In the genomic region with DNA sequence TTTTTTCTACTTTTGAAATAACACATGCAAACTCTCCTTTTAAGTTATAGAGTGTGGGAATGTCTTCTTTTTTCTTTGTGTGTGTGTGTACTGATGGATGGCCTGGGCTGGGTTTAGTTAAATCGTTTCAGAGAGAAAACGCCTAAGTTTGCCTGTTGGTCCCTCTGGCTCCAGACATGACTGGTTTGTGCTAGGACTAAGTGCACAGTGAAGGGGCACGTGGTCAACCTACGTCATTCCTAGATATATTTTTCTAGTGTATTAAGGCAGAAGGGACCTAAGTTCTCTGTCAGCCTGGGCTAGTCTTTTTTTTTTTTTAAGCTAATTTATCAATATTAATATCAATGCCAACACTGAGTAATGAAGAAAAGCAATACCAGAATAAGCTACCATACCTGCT, we compare ENCODE assay signal across 31 mouse cellular contexts.
"Had no signal": no experiment of that assay in that cellular context is flagged by ENCODE, and none has a peak within 500 bp of the region (broad histone marks: within the 10 kb centered on the region; RNA-seq: fewer than 3 reads in every experiment).

No protein-coding gene starts in this region.

- H3K27me3 ChIP-seq: limb, embryonic 15.5 days; liver, embryonic 15.5 days; lung, embryonic 15.5 days; midbrain, embryonic 13.5 days; midbrain, embryonic 15.5 days had no signal

- DNase-seq: left cerebral cortex, postnatal 4 days; liver; liver, embryonic 13.5 days; liver, postnatal 0 days; lung, adult 18-20 months; lung, adult 2 months; lung, embryonic 14.5 days; lung, postnatal 10 days; lung, postnatal 14 days; lung, postnatal 36 days; lung, postnatal 4 days; midbrain, embryonic 14.5 days had no signal

- ATAC-seq: liver, embryonic 12.5 days; liver, postnatal 0 days; lung, postnatal 0 days; midbrain, embryonic 13.5 days; midbrain, embryonic 15.5 days; midbrain, embryonic 16.5 days had no signal

- H3K4me2 ChIP-seq: limb, embryonic 12.5 days; limb, embryonic 13.5 days; limb, embryonic 15.5 days; liver, embryonic 11.5 days; liver, embryonic 12.5 days; liver, embryonic 13.5 days; liver, embryonic 15.5 days; lung, embryonic 14.5 days; lung, embryonic 15.5 days; midbrain, embryonic 11.5 days; midbrain, embryonic 12.5 days; midbrain, embryonic 13.5 days; midbrain, embryonic 15.5 days had no signal

- H3K4me3 ChIP-seq: limb, embryonic 10.5 days; limb, embryonic 12.5 days; limb, embryonic 13.5 days; limb, embryonic 15.5 days; liver, embryonic 12.5 days; liver, embryonic 13.5 days; liver, embryonic 15.5 days; lung, embryonic 15.5 days; megakaryocyte, embryonic 14.5 days; midbrain, embryonic 10.5 days; midbrain, embryonic 12.5 days; midbrain, embryonic 13.5 days; midbrain, embryonic 15.5 days; myocyte had no signal

- H3K27ac ChIP-seq: limb, embryonic 10.5 days; limb, embryonic 12.5 days; limb, embryonic 13.5 days; limb, embryonic 15.5 days; liver, embryonic 12.5 days; liver, embryonic 13.5 days; liver, embryonic 14.5 days; liver, embryonic 15.5 days; lung, embryonic 15.5 days; macrophage; midbrain, embryonic 10.5 days; midbrain, embryonic 12.5 days; midbrain, embryonic 13.5 days; midbrain, embryonic 15.5 days had no signal

- H3K36me3 ChIP-seq: limb, embryonic 10.5 days; limb, embryonic 12.5 days; limb, embryonic 13.5 days; limb, embryonic 15.5 days; liver, embryonic 12.5 days; liver, embryonic 13.5 days; liver, embryonic 15.5 days; lung, embryonic 15.5 days; midbrain, embryonic 10.5 days; midbrain, embryonic 12.5 days; midbrain, embryonic 13.5 days; midbrain, embryonic 15.5 days had no signal

- H3K9ac ChIP-seq: limb, embryonic 12.5 days; limb, embryonic 13.5 days; limb, embryonic 15.5 days; liver, embryonic 12.5 days; liver, embryonic 13.5 days; liver, embryonic 14.5 days; liver, embryonic 15.5 days; liver, postnatal 0 days; lung, embryonic 14.5 days; lung, embryonic 15.5 days; midbrain, embryonic 12.5 days; midbrain, embryonic 13.5 days; midbrain, embryonic 15.5 days had no signal

- H3K9me3 ChIP-seq: limb, embryonic 10.5 days; limb, embryonic 12.5 days; limb, embryonic 13.5 days; limb, embryonic 15.5 days; liver, embryonic 12.5 days; liver, embryonic 13.5 days; liver, embryonic 15.5 days; lung, embryonic 15.5 days; megakaryocyte, embryonic 14.5 days; midbrain, embryonic 10.5 days; midbrain, embryonic 12.5 days; midbrain, embryonic 15.5 days had no signal
